Mouse (Mus musculus): ENCODE results near the gene Ankrd65. TPM values are rescaled to one million over a fixed set of nuclear protein-coding genes. Genes with fewer than 3 reads are reported as not detected.

The Ankrd65 gene
- polyA plus RNA-seq, 1 experiment from 2014 or later = not detected

GRCm38 (mm10) chr4:155791240-155791933, 1.1 kb downstream of the Ankrd65 start:
- WGBS = 70% methylated on average over 23 of the region's 24 CpGs
- Histone ChIP-seq H3K4me3 (ENCODE audit: low read depth, low read length) (no peak overlapping the region), H3K9ac (ENCODE audit: low read depth, low read length) (no peak overlapping the region), H3K9me3 (ENCODE audit: control insufficient read depth, low read length) (no peaks in the 10 kb centered on the region), H3K27ac (replicated peaks; ENCODE audit: low read depth, low read length) (no peak overlapping the region; the same call in 1 of the 2 replicates), H3K4me1 (ENCODE audit: control insufficient read depth, insufficient read depth, low read length) (no peaks in the 10 kb centered on the region), H3K4me2 (ENCODE audit: low read depth, low read length) (no peak overlapping the region), H3K27me3 (replicated peaks; ENCODE audit: control insufficient read depth, insufficient read depth, low read length) (no peaks in the 10 kb centered on the region), H3K36me3 (ENCODE audit: control insufficient read depth, insufficient read depth, low read length) (no peaks in the 10 kb centered on the region)
- DNase-seq (ENCODE audit: low spot score) = no peak
- no peak for ATAC-seq (ENCODE audit: low read depth)

DNA sequence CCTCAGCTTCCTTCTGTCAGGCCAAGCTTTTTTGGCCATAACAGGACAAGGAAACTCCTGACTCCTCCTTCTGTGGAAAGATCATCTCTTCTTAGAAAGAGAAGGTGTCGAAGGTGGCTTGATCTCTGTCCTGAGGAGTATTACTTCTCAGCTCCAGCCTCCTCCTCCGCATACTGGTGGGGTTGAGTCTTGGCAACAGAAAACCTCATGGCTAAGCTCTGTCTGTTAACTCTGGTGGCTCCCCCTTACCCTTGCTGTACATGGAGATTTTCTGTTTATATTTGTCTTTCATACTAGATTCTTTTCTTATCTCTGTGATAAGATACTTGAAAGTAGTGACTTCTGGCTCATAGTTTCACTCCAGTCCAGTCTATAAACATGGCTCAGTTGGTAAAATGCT, 3.5 kb downstream of the Ankrd65 start:
- no peaks in the 10 kb centered on the region for H3K27me3 ChIP-seq (replicated peaks; ENCODE audit: control insufficient read depth, insufficient read depth, low read length)
- H3K4me2 ChIP-seq (ENCODE audit: low read depth, low read length) = no peak overlapping the region
- no peak overlapping the region for H3K27ac ChIP-seq (replicated peaks; ENCODE audit: low read depth, low read length)
- no peak overlapping the region for H3K4me3 ChIP-seq (ENCODE audit: low read depth, low read length)
- H3K36me3 ChIP-seq (ENCODE audit: control insufficient read depth, insufficient read depth, low read length) = no peaks in the 10 kb centered on the region
- WGBS = 72% methylated on average over 2 of the region's 2 CpGs
- DNase-seq (ENCODE audit: low spot score) (no peak), ATAC-seq (ENCODE audit: low read depth) (no peak)
- no peak overlapping the region for H3K9ac ChIP-seq (ENCODE audit: low read depth, low read length)
- H3K4me1 ChIP-seq (ENCODE audit: control insufficient read depth, insufficient read depth, low read length) = no peaks in the 10 kb centered on the region
- no peaks in the 10 kb centered on the region for H3K9me3 ChIP-seq (ENCODE audit: control insufficient read depth, low read length)

GRCm38 (mm10) chr4:155802075-155802474, 11.8 kb downstream of the Ankrd65 start:
- no peak overlapping the region for H3K4me2 ChIP-seq (ENCODE audit: low read depth, low read length)
- DNase-seq (ENCODE audit: low spot score) (no peak), ATAC-seq (ENCODE audit: low read depth) (no peak)
- H3K9me3 ChIP-seq (ENCODE audit: control insufficient read depth, low read length) = no peaks in the 10 kb centered on the region
- H3K27ac ChIP-seq (replicated peaks; ENCODE audit: low read depth, low read length) = no peak overlapping the region
- H3K27me3 ChIP-seq (replicated peaks; ENCODE audit: control insufficient read depth, insufficient read depth, low read length) = no peaks in the 10 kb centered on the region
- WGBS = 90% methylated on average over 1 of the region's 1 CpGs
- no peak overlapping the region for H3K4me3 ChIP-seq (ENCODE audit: low read depth, low read length)
- H3K36me3 ChIP-seq (ENCODE audit: control insufficient read depth, insufficient read depth, low read length) = peaks cover 20% of the 10 kb centered on the region
- H3K9ac ChIP-seq (ENCODE audit: low read depth, low read length) = no peak overlapping the region
- peaks cover 7% of the 10 kb centered on the region; the same call in 1 of the 2 replicates for H3K4me1 ChIP-seq (ENCODE audit: control insufficient read depth, insufficient read depth, low read length)

GRCm38 (mm10) chr4:155802741-155803339, 12.6 kb downstream of the Ankrd65 start, which contains the start of gene Mrpl20:
TSS of gene Mrpl20 (plus strand) at chr4:155802878.
- WGBS = 10% methylated on average over 12 of the region's 12 CpGs
- no peaks in the 10 kb centered on the region for H3K27me3 ChIP-seq (replicated peaks; ENCODE audit: control insufficient read depth, insufficient read depth, low read length)
- peak within 1 kb of the TSS; percentile 58 for H3K4me2 ChIP-seq (ENCODE audit: low read depth, low read length)
- no peaks in the 10 kb centered on the region for H3K9me3 ChIP-seq (ENCODE audit: control insufficient read depth, low read length)
- DNase-seq (ENCODE audit: low spot score) (peak; percentile 54), ATAC-seq (ENCODE audit: low read depth) (no peak)
- H3K36me3 ChIP-seq (ENCODE audit: control insufficient read depth, insufficient read depth, low read length) = peaks cover 27% of the 10 kb centered on the region
- peak within 1 kb of the TSS; percentile 88 for H3K9ac ChIP-seq (ENCODE audit: low read depth, low read length)
- peak within 1 kb of the TSS; percentile 39 for H3K27ac ChIP-seq (replicated peaks; ENCODE audit: low read depth, low read length)
- peak within 1 kb of the TSS; percentile 84 for H3K4me3 ChIP-seq (ENCODE audit: low read depth, low read length)
- peaks cover 7% of the 10 kb centered on the region; the same call in 1 of the 2 replicates for H3K4me1 ChIP-seq (ENCODE audit: control insufficient read depth, insufficient read depth, low read length)

DNA sequence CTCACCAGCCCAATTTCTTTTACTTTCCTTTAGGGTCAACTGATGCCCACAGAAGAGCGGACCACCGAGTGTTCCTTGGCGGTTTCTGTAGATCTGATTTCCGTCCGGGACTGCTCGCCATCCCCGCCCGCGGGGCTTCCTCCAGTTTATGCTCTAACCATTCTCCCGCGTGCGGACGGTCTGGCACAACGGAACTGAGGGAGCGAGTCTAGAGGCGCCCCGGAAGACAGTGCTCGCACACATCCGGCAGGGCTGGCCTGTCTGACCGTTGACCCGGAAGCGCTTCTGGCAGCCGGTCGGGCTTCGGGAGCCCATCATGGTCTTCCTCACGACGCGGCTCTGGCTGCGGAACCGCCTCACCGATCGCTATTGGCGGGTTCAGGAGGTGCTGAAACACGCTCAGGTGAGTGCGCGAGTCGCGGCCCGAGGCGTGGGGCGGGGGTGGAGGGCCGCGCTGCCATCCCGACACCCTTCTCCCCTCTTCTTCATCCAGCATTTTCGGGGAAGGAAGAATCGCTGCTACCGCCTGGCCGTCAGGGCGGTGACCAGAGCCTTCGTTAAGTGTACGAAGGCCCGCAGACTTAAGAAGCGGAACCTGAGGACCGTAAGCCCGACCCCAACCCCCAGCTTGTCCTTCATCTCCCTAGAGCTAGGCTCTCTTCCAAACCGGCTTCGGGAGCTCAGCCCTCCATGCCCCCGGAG, 13.3 kb downstream of the Ankrd65 start:
- DNase-seq (ENCODE audit: low spot score) (peak; percentile 95), ATAC-seq (ENCODE audit: low read depth) (peak; percentile 99)
- H3K4me3 ChIP-seq (ENCODE audit: low read depth, low read length) = peak overlapping the region; percentile 84
- under 1% methylated on average over 44 of the region's 58 CpGs for WGBS
- H3K27me3 ChIP-seq (replicated peaks; ENCODE audit: control insufficient read depth, insufficient read depth, low read length) = no peaks in the 10 kb centered on the region
- H3K27ac ChIP-seq (replicated peaks; ENCODE audit: low read depth, low read length) = peak overlapping the region; percentile 39
- peaks cover 33% of the 10 kb centered on the region for H3K36me3 ChIP-seq (ENCODE audit: control insufficient read depth, insufficient read depth, low read length)
- H3K4me1 ChIP-seq (ENCODE audit: control insufficient read depth, insufficient read depth, low read length) = peaks cover 7% of the 10 kb centered on the region; the same call in 1 of the 2 replicates
- H3K9me3 ChIP-seq (ENCODE audit: control insufficient read depth, low read length) = no peaks in the 10 kb centered on the region
- peak overlapping the region; percentile 88 for H3K9ac ChIP-seq (ENCODE audit: low read depth, low read length)
- H3K4me2 ChIP-seq (ENCODE audit: low read depth, low read length) = peak overlapping the region; percentile 58

GRCm38 (mm10) chr4:155807841-155808240, 17.6 kb downstream of the Ankrd65 start:
- peaks cover 62% of the 10 kb centered on the region for H3K36me3 ChIP-seq (ENCODE audit: control insufficient read depth, insufficient read depth, low read length)
- ATAC-seq (ENCODE audit: low read depth) (no peak), DNase-seq (ENCODE audit: low spot score) (no peak)
- H3K4me1 ChIP-seq (ENCODE audit: control insufficient read depth, insufficient read depth, low read length) = peaks cover 12% of the 10 kb centered on the region
- H3K4me3 ChIP-seq (ENCODE audit: low read depth, low read length) = no peak overlapping the region
- H3K4me2 ChIP-seq (ENCODE audit: low read depth, low read length) = no peak overlapping the region
- no peak overlapping the region for H3K9ac ChIP-seq (ENCODE audit: low read depth, low read length)
- H3K27ac ChIP-seq (replicated peaks; ENCODE audit: low read depth, low read length) = no peak overlapping the region
- H3K27me3 ChIP-seq (replicated peaks; ENCODE audit: control insufficient read depth, insufficient read depth, low read length) = no peaks in the 10 kb centered on the region
- 87% methylated on average over 3 of the region's 3 CpGs for WGBS
- no peaks in the 10 kb centered on the region for H3K9me3 ChIP-seq (ENCODE audit: control insufficient read depth, low read length)

- 2% methylated on average over 34 of the region's 60 CpGs for WGBS
Observed at GRCm38 (mm10) chr4:155811929-155812664, 21.9 kb downstream of the Ankrd65 start, which contains the start of gene Ccnl2. TSS of gene Ccnl2 (plus strand) at chr4:155812489.

GRCm38 (mm10) chr4:155812665-155813181, 22.5 kb downstream of the Ankrd65 start:
- ATAC-seq (ENCODE audit: low read depth) = peak; percentile 15
- WGBS = 1% methylated on average over 15 of the region's 49 CpGs

More at GRCm38 (mm10) chr4:155811929-155812664, 21.9 kb downstream of the Ankrd65 start, which contains the start of gene Ccnl2:
- DNase-seq (ENCODE audit: low spot score) = peak; percentile 98
- Histone ChIP-seq H3K9ac (ENCODE audit: low read depth, low read length) (peak within 1 kb of the TSS; percentile 100), H3K27me3 (replicated peaks; ENCODE audit: control insufficient read depth, insufficient read depth, low read length) (no peaks in the 10 kb centered on the region), H3K4me3 (ENCODE audit: low read depth, low read length) (peak within 1 kb of the TSS; percentile 100), H3K36me3 (ENCODE audit: control insufficient read depth, insufficient read depth, low read length) (peaks cover 77% of the 10 kb centered on the region), H3K4me1 (ENCODE audit: control insufficient read depth, insufficient read depth, low read length) (peaks cover 14% of the 10 kb centered on the region), H3K9me3 (ENCODE audit: control insufficient read depth, low read length) (no peaks in the 10 kb centered on the region), H3K27ac (replicated peaks; ENCODE audit: low read depth, low read length) (peak within 1 kb of the TSS; percentile 93), H3K4me2 (ENCODE audit: low read depth, low read length) (peak within 1 kb of the TSS; percentile 78)
- peak; percentile 99 for ATAC-seq (ENCODE audit: low read depth)

More at GRCm38 (mm10) chr4:155812665-155813181, 22.5 kb downstream of the Ankrd65 start:
- peak overlapping the region; percentile 93 for H3K27ac ChIP-seq (replicated peaks; ENCODE audit: low read depth, low read length)
- H3K27me3 ChIP-seq (replicated peaks; ENCODE audit: control insufficient read depth, insufficient read depth, low read length) = no peaks in the 10 kb centered on the region
- H3K9me3 ChIP-seq (ENCODE audit: control insufficient read depth, low read length) = no peaks in the 10 kb centered on the region
- peak overlapping the region; percentile 100 for H3K4me3 ChIP-seq (ENCODE audit: low read depth, low read length)
- peaks cover 14% of the 10 kb centered on the region for H3K4me1 ChIP-seq (ENCODE audit: control insufficient read depth, insufficient read depth, low read length)
- H3K9ac ChIP-seq (ENCODE audit: low read depth, low read length) = peak overlapping the region; percentile 100
- peak overlapping the region; percentile 78 for H3K4me2 ChIP-seq (ENCODE audit: low read depth, low read length)
- DNase-seq (ENCODE audit: low spot score) = peak; percentile 33
- peaks cover 77% of the 10 kb centered on the region for H3K36me3 ChIP-seq (ENCODE audit: control insufficient read depth, insufficient read depth, low read length)

All from embryonic facial prominence, embryonic 14.5 days (tissue).